Mouse (Mus musculus) spleen, adult 2 months (tissue): ENCODE data around the gene Psmb7.

ENCODE experiments used
- CTCF ChIP-seq: fragments of 200-500 bp; IDR thresholded peaks from 2 replicates; pipeline ENCODE4 v1.5.1; 2011; ENCODE audit warnings: mild to moderate bottlenecking, inconsistent platforms; ENCODE audit not compliant: insufficient read depth, insufficient read length, insufficient replicate concordance; ENCODE audit errors: extremely low read depth
- POLR2A ChIP-seq: fragments of 200-500 bp; IDR thresholded peaks from 2 replicates; pipeline ENCODE4 v1.6.1; 2011; ENCODE audit warnings: low read depth, low read length, inconsistent platforms

DNA sequence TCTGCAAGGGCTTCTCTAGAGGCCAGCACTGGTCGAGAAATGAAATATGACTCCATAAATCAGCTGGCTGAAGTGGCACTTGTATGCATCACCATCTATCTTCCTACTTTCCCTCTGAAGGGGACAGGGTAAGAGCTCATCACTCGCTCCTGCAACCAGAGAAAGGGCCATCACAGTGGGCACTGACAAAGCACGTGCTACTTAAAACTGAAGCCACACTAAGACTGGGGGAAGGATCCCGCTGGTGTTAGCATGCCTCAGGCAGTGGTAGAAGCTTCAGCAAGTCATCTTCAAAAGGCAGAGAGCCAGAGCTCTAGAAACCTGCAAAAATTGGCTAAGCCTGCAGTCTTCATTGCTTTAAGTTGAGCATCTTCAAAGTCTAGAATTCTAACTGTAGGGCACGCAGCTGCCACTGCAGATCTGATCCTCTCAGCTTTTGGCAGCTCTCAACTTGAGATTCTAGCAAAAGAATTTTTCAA lies 35.0 kb downstream of the Psmb7 start:
- no peak for TF ChIP-seq POLR2A
- TF ChIP-seq CTCF: no peak
